Mouse (Mus musculus) forebrain, embryonic 13.5 days (tissue): ENCODE measurements around the gene Cycs. TPM values are rescaled to one million over a fixed set of nuclear protein-coding genes. Genes with fewer than 3 reads are reported as not detected.
A peak's percentile ranks its signal among the peaks of the same experiment; 100 is the strongest.

Experiments
- ATAC-seq: fragments of 200-750 bp; cut with Nextera tagmentation; 2 replicates; pipeline ENCODE4 v1.8.0; 2017
- H3K27ac ChIP-seq: fragments of 300-500 bp; sonication (generic); 2 replicates; pipeline ENCODE4 v1.5.1; 2015; ENCODE audit warnings: inconsistent platforms, mild to moderate bottlenecking, moderate library complexity
- H3K27me3 ChIP-seq: fragments of 300-500 bp; sonication (generic); 2 replicates; pipeline ENCODE4 v1.6.1; 2015; ENCODE audit warnings: mild to moderate bottlenecking, inconsistent platforms
- H3K36me3 ChIP-seq: fragments of 300-500 bp; sonication (generic); 2 replicates; pipeline ENCODE4 v1.6.1; 2015; ENCODE audit warnings: mild to moderate bottlenecking, inconsistent platforms; ENCODE audit not compliant: poor library complexity, severe bottlenecking
- H3K4me1 ChIP-seq: fragments of 300-500 bp; sonication (generic); 2 replicates; pipeline ENCODE4 v1.6.1; 2015; ENCODE audit warnings: inconsistent platforms
- H3K4me2 ChIP-seq: fragments of 300-500 bp; sonication (generic); 2 replicates; pipeline ENCODE4 v1.6.1; 2015; ENCODE audit warnings: inconsistent platforms, mild to moderate bottlenecking, moderate library complexity
- H3K4me3 ChIP-seq: fragments of 300-500 bp; sonication (generic); 2 replicates; pipeline ENCODE4 v1.5.1; 2015; ENCODE audit warnings: mild to moderate bottlenecking, inconsistent platforms
- H3K9ac ChIP-seq: fragments of 300-500 bp; sonication (generic); 2 replicates; pipeline ENCODE4 v1.6.1; 2015; ENCODE audit warnings: mild to moderate bottlenecking, inconsistent platforms
- H3K9me3 ChIP-seq: fragments of 300-500 bp; sonication (generic); replicated peaks from 2 replicates; pipeline ENCODE4 v1.6.1; 2016; ENCODE audit warnings: inconsistent platforms
- WGBS: fragments of 180-500 bp; shearing (Covaris S2); methylation state at CpG from one replicate; pipeline ENCODE4 v1.1.7; 2015; 5-methylcytosine and 5-hydroxymethylcytosine counted together
- polyA plus RNA-seq: library from polyadenylated mRNA; unstranded; fragments of >200 nt; fragmentation: Nextera tagmentation; extraction: Ambion mirVana; gene quantifications from 2 replicates; pipeline ENCODE4 v1.2.1, GENCODE M21; 2015

Gene Cycs
- polyA plus RNA-seq, 1 experiment from 2014 or later = 78.9 TPM

DNA sequence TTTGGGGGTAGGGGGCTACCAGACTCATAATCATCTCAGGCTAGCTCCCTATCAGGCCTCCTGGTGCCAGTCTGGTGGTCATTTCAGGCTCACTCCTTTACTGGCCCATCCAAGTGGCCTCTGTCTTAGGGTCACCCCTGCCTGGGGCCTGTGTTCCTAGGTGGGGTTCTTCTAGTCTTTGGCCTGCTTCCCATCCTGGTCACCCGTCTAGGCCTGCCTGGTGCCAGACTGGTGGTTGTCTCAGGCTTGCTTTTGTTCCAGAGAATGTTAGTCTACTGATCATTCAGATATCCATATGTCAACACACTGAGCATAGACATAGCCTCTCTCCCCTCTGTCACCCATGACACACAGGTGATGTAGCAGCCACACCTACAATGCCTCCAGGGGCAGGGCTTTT, 26.7 kb downstream of the Cycs start:
- no peak overlapping the region for H3K4me3 ChIP-seq
- H3K36me3 ChIP-seq = no peaks in the 10 kb centered on the region
- 92% methylated on average over 1 of the region's 1 CpGs for WGBS
- H3K9me3 ChIP-seq = no peaks in the 10 kb centered on the region
- H3K9ac ChIP-seq = no peak overlapping the region
- no peaks in the 10 kb centered on the region for H3K4me1 ChIP-seq
- H3K4me2 ChIP-seq = no peak overlapping the region
- H3K27ac ChIP-seq = no peak overlapping the region
- no peaks in the 10 kb centered on the region for H3K27me3 ChIP-seq
- no peak for ATAC-seq

DNA sequence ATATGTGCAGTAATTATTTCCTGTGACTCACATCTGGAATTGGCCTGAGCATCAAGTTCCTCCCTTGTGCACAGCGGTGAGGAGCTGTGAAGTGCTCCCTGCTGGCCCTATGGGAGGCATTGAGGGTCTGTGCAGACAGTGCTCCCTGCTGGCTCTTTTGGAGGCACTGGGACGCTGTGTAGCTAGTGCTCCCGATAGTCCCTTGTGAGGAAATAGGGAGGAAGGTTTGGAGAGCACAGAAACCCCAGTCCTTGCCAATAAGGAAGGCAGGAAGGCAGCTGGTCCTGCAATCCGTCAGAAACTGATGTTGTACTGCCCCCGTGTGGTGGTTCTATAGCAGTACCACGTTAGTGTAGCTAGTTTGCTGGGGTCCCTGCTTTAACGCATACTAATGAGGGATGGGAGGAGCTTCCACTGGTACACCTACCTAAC, 29.9 kb downstream of the Cycs start:
- Histone ChIP-seq H3K27ac (no peak overlapping the region), H3K4me3 (no peak overlapping the region), H3K4me2 (no peak overlapping the region), H3K36me3 (no peaks in the 10 kb centered on the region), H3K27me3 (no peaks in the 10 kb centered on the region), H3K4me1 (no peaks in the 10 kb centered on the region), H3K9ac (no peak overlapping the region), H3K9me3 (no peaks in the 10 kb centered on the region)
- ATAC-seq = peak; percentile 91
- 12% methylated on average over 7 of the region's 7 CpGs for WGBS

DNA sequence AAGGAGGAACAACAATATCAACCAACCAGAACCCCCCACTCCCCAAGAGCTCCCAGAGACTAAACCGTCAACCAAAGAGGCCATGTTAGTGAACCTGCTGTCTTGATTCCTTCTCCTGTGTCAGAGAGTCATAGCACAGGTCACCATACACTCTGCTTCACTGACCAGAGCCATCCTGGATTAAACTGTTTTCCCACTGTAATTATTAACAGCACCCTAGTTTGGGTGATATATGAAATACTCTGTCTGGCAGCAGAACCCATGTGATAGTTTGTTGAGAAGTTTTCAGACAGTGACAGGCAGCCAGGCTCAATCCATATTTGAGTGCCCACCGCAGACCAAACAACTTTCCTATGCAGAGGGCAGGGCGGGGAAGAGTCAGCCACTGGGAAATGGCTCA, 31.0 kb downstream of the Cycs start:
- H3K4me1 ChIP-seq = no peaks in the 10 kb centered on the region
- H3K9me3 ChIP-seq = no peaks in the 10 kb centered on the region
- H3K4me3 ChIP-seq = no peak overlapping the region
- ATAC-seq = no peak
- H3K36me3 ChIP-seq = no peaks in the 10 kb centered on the region
- H3K9ac ChIP-seq = no peak overlapping the region
- no peak overlapping the region for H3K27ac ChIP-seq
- no peak overlapping the region for H3K4me2 ChIP-seq
- H3K27me3 ChIP-seq = no peaks in the 10 kb centered on the region
- WGBS = 83% methylated on average over 3 of the region's 3 CpGs

DNA sequence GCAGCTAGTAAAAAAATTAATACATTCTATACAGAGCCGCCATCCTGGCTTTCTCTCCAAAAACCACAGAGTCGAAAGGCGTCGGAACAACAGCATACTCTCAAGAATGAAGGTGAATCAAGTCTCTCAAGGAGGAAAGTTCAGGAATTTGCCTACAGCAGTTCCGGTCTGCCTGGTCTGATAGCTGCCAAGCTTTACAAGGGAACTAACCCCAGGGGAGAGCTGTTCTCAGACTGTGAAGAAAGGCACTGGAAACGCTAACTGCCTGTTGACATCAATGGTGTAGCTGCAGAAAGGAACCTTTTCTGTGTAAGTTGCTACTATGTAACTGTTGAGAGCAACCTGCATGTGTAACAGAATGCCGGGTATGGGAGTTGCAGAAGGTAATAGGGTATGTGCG, 34.4 kb downstream of the Cycs start:
- Histone ChIP-seq H3K36me3 (no peaks in the 10 kb centered on the region), H3K4me2 (no peak overlapping the region), H3K9me3 (no peaks in the 10 kb centered on the region), H3K9ac (no peak overlapping the region), H3K27me3 (no peaks in the 10 kb centered on the region), H3K4me3 (no peak overlapping the region), H3K4me1 (no peaks in the 10 kb centered on the region), H3K27ac (no peak overlapping the region)
- no peak for ATAC-seq
- 84% methylated on average over 8 of the region's 8 CpGs for WGBS

DNA sequence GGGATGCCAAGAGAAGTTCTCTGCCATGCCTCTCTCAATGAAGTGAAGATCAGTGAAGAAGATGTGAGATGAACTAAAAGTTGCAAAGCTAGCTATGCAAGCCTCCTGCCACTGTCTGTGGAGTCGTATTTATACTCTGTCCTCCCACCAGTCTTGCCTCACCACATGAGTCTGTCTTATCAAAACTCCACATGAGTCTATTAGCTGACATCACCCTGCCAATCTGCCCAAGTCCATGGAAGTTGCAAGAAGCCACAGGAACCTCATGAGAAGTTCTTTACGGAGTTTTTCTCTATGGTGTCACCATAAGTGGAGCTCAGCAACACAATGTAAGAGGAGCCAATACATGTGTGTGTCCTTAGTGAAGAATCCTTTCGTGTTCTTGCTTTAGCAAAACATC, 35.3 kb downstream of the Cycs start:
- no peaks in the 10 kb centered on the region for H3K9me3 ChIP-seq
- H3K36me3 ChIP-seq = no peaks in the 10 kb centered on the region
- H3K4me3 ChIP-seq = no peak overlapping the region
- no peak overlapping the region for H3K27ac ChIP-seq
- 89% methylated on average over 3 of the region's 3 CpGs for WGBS
- no peaks in the 10 kb centered on the region for H3K27me3 ChIP-seq
- H3K9ac ChIP-seq = no peak overlapping the region
- no peaks in the 10 kb centered on the region for H3K4me1 ChIP-seq
- no peak for ATAC-seq
- H3K4me2 ChIP-seq = no peak overlapping the region

DNA sequence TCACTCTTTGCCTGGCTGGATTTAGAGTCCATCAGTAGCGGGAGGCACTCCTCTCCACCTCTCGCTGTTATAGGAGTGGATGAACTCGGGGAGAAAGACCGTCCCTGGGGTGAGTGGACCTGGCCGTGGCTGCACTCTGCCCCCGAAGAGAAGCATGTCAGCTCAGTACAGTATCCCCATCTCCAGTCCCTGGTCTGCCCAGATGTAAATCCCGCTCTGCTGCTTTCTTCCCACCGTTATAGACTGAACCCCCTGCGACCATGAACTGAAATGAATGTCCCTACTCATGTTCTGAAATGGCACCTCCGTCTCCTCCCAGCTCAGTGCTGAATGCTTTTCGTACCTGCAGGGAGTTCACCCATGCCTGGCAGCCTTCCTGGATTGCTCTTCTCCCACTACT, 37.1 kb downstream of the Cycs start:
- Histone ChIP-seq H3K36me3 (no peaks in the 10 kb centered on the region), H3K27ac (no peak overlapping the region), H3K4me1 (no peaks in the 10 kb centered on the region), H3K4me2 (no peak overlapping the region), H3K4me3 (no peak overlapping the region), H3K27me3 (no peaks in the 10 kb centered on the region), H3K9me3 (no peaks in the 10 kb centered on the region), H3K9ac (no peak overlapping the region)
- ATAC-seq = no peak
- WGBS = 93% methylated on average over 11 of the region's 11 CpGs

DNA sequence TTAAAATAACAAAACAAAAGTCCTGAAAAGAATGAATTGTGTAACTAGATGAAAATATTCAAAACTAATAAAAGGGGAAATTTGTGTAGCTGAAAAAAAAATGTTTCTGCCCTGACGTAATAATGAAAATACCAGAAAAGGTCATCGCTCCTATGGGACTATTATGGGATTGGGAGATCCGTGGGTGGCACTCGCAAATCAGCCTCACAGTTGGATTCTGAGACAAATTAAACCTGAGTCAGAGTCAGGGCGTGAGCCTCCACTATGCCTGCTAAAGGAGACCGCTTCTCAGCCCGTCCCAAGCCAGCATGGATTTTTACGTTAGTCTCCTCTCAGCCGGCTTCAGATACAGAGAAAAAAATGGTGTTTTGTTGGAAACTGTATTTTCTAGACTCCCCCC, 38.9 kb downstream of the Cycs start:
- no peaks in the 10 kb centered on the region for H3K27me3 ChIP-seq
- WGBS = 67% methylated on average over 9 of the region's 9 CpGs

DNA sequence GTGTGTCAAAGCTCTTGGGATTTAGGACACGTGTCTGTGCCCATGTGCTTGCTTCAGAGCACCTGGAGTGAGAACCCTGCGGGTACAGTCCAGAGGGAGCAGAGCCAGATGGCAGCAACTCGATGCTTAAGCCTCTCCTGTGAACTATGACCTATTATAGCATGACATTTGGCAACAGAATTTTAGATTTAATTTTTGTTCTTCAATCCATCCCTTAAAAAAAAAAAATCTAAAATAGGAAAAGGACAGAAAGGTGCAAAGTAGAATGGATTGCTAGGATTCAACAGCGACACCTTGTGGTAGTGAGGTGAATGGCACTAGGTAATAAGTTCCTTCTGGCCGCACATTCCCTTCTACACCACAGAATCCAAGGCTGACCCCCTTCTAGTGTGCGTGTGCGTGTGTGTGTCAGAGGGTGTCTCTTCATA, 39.7 kb downstream of the Cycs start:
- Histone ChIP-seq H3K27ac (no peak overlapping the region), H3K9ac (no peak overlapping the region), H3K36me3 (no peaks in the 10 kb centered on the region), H3K27me3 (no peaks in the 10 kb centered on the region), H3K4me3 (no peak overlapping the region), H3K4me2 (no peak overlapping the region), H3K9me3 (no peaks in the 10 kb centered on the region), H3K4me1 (no peaks in the 10 kb centered on the region)
- 30% methylated on average over 7 of the region's 7 CpGs for WGBS
- no peak for ATAC-seq

More for the DNA sequence above, 38.9 kb downstream of the Cycs start:
- Histone ChIP-seq H3K36me3 (no peaks in the 10 kb centered on the region), H3K4me2 (no peak overlapping the region), H3K9ac (no peak overlapping the region), H3K4me3 (no peak overlapping the region), H3K4me1 (no peaks in the 10 kb centered on the region), H3K27ac (no peak overlapping the region), H3K9me3 (no peaks in the 10 kb centered on the region)
- ATAC-seq = no peak

DNA sequence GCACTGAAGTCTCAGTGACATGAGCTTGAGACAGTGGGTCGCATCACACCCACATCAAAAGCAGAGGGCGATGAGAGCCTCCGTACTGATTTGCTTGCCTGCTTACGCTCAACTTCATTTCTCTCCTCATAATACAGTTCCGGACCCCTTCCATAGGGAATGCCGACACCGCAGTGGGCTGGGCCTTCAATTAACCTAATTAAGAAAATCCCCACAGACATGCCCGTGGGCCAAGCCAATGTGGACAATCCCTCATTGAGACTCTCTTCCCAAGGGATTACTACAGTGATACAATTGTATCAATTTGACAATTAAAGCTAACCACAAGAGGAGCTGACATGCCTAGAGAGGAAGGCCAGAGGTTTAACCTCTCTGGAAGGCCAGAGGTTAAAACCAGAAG, 40.5 kb downstream of the Cycs start:
- Histone ChIP-seq H3K36me3 (no peaks in the 10 kb centered on the region), H3K4me3 (no peak overlapping the region), H3K4me1 (no peaks in the 10 kb centered on the region), H3K27me3 (no peaks in the 10 kb centered on the region), H3K4me2 (no peak overlapping the region), H3K9me3 (no peaks in the 10 kb centered on the region), H3K27ac (no peak overlapping the region), H3K9ac (no peak overlapping the region)
- 56% methylated on average over 8 of the region's 8 CpGs for WGBS
- no peak for ATAC-seq

DNA sequence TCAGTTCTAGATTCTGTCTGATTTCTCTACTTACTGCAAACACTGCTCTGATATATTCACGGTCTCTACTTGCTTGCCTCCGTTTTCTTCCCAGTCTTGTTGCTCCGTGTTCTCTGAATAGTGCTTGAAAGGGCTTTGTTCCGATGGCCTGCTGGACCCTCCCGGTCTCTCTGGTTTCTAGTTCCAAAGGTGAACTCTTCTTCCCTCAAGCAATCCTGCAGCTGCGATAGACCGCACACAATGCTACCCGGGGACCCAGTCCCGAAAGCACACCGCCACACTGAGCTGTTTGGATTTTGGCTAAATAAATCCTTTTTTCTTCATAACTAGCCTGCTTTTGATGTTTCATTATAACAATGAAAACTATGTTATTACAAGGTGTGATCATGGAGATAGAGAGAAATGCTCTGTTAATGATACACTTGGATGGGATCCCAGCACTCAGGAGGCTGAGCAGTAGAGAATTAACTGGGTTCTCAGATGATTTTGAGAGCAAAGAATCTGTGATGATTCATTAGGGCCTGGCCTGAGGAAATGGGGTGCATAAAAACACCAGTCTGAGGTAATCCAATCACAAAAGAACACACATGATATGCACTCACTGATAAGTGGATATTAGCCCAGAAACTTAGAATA, 42.0 kb downstream of the Cycs start:
- WGBS = 79% methylated on average over 10 of the region's 10 CpGs
- H3K4me1 ChIP-seq = no peaks in the 10 kb centered on the region
- no peak overlapping the region for H3K27ac ChIP-seq
- no peaks in the 10 kb centered on the region for H3K27me3 ChIP-seq
- no peak overlapping the region for H3K4me3 ChIP-seq
- H3K9me3 ChIP-seq = no peaks in the 10 kb centered on the region
- ATAC-seq = no peak
- no peaks in the 10 kb centered on the region for H3K36me3 ChIP-seq
- H3K9ac ChIP-seq = no peak overlapping the region
- H3K4me2 ChIP-seq = no peak overlapping the region

DNA sequence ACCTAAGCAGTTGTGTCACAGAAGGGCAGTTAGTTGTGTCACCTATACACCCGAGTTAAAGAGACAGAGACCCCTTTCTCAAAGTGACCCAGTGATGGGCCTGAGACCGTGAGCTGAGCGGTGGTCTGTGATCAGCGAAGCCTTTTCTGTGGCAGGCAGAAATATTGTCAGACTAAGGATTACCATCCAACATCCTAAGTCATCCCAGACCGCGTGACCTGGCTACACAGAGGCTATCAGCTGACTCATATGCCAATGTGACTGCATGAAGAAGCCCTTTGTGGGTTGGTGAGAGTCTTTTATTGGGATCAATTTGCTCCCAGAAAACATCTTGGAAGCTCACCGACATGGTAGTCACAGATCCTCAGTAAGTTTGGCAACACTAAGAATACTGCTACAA, 43.6 kb downstream of the Cycs start:
- 95% methylated on average over 7 of the region's 7 CpGs for WGBS

DNA sequence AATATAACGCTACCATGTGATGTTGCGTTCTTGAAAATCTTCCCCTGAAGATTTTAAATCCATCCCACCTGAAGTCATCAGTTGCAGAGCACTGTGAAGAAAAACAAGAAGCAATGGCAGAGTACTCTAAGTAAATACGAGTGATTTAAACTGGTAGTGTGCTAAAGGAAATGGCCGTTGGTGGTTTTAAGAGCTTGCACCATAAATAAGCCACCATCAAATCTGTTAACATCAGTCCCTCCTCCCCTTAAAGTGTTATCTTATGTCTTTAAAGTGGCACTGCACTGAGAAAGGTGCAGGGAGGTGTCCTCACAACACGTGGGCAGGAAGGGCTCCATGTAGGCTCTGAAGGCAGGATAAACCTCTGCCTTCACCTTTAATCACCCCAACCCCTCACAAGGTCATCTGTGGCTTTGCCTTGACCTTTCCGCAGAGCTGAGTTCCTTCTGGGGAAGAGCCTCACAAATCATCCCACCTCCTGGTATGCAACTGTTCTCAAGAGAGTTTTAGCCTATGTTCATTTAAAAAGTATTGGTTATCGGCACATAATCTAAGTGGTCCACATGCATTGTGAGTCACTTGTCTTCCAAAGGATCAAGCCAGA, 44.7 kb downstream of the Cycs start:
- Histone ChIP-seq H3K4me3 (no peak overlapping the region), H3K27ac (no peak overlapping the region), H3K9ac (no peak overlapping the region), H3K4me2 (no peak overlapping the region), H3K36me3 (no peaks in the 10 kb centered on the region), H3K4me1 (no peaks in the 10 kb centered on the region), H3K27me3 (no peaks in the 10 kb centered on the region), H3K9me3 (no peaks in the 10 kb centered on the region)
- no peak for ATAC-seq
- WGBS = 91% methylated on average over 7 of the region's 7 CpGs

More for the DNA sequence above, 43.6 kb downstream of the Cycs start:
- Histone ChIP-seq H3K9ac (no peak overlapping the region), H3K36me3 (no peaks in the 10 kb centered on the region), H3K27ac (no peak overlapping the region), H3K4me2 (no peak overlapping the region), H3K9me3 (no peaks in the 10 kb centered on the region), H3K4me1 (no peaks in the 10 kb centered on the region), H3K4me3 (no peak overlapping the region), H3K27me3 (no peaks in the 10 kb centered on the region)
- no peak for ATAC-seq

DNA sequence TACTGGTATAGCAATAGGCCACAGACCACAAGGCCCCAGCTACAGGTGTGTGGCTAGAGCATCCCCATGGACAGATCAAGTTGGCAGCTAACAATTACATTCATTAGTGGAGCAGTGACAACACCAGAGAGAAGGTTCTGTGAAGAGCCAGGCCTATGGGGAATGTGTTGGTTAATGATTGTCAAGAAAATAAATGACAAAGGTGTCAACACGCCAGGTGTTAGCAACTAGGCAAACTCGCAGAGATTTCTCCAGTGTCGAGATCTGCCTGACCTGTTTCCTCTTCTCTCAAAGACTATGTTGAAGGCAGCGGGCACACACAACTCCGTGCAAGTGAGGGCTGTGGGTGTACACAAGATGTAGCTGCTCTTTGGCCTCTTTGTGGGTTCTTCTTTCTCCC, 46.2 kb downstream of the Cycs start:
- Histone ChIP-seq H3K9me3 (no peaks in the 10 kb centered on the region), H3K27me3 (no peaks in the 10 kb centered on the region), H3K36me3 (no peaks in the 10 kb centered on the region), H3K9ac (no peak overlapping the region), H3K27ac (no peak overlapping the region), H3K4me3 (no peak overlapping the region), H3K4me2 (no peak overlapping the region), H3K4me1 (no peaks in the 10 kb centered on the region)
- 97% methylated on average over 5 of the region's 5 CpGs for WGBS
- ATAC-seq = no peak
